Mouse (Mus musculus) heart, postnatal 25 days (tissue): ENCODE results near the gene Paxbp1. TPM values are rescaled to one million over a fixed set of nuclear protein-coding genes. Genes with fewer than 3 reads are reported as not detected.

Experiments used
- DNase-seq: peaks from one replicate; pipeline ENCODE4 v3.0.0; 2022; ENCODE audit warnings: low spot score
- intact Hi-C: fragments of 180-260 bp; cut with DNase I; formaldehyde crosslinking; loops from one replicate; pipeline ENCODE4 v1.15.1; 2025
- total RNA-seq, 2 experiments: library from RNA; stranded (reverse); gene quantifications; 2 replicates each; pipeline ENCODE4 v1.2.3; 2021

Paxbp1 gene
- total RNA-seq, 2 experiments from 2014 or later = 15.7 to 16.0 TPM

DNA sequence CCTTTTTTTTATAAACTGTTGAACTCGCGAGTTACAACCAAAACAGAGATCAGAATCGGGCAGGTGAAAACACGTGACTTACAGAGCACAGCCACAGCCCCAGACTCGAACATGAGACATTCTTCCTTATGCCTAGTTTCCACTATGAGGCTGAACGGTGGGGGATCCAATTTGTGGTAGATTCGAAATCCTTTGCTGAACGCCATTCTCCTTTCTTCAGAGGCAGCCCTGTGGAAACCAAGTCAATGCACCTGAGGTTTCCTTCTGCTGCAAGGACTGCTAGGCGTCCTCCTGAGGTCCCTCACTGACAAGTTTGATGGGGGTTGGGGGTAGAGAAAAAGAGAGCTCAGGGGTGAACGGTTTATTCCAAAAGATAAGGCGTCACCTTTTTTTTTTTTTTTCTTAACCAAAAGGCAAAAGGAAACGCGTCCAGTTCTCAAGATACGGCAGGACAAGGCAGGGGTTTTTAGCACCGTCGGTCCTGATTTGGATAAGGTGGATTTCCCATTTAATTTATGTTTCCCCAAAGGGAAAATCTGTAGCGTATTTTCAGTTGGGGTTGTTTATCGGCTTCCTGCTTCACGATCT, 34.3 kb downstream of the Paxbp1 start:
- no peak for DNase-seq

DNA sequence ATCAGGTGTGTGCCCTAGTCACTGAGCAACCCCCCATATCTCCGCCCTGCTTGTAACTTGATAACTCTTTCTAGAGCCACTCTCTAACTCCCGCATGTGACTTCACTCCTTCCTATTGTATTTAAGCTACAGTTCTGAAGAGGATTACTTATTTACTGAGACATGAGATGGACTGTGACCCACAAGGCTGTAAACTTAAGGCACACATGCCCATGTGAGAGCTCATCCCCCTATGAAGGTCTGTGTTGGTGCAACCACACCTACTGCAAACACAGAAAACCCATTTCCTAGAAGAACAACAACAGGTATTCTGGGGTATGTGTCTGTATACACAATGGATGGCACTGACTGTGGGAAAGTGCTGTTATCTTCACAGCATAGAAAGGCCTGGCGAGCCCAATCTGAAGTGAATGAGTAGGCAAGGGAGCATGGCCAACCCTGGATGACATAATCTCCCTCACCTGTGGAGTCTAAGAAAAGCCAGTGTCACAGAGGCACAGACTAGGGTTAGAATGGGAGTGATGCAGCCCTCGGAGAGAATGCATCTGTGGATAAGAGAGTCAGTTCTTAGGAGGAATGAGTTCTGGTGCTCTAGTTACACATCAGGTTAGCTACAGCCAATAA, 39.3 kb downstream of the Paxbp1 start:
- intact Hi-C loops = no loop called here
- no peak for DNase-seq

More for the DNA sequence above, 34.3 kb downstream of the Paxbp1 start:
- intact Hi-C loops = loop anchor here (2.0 to 5.0 kb wide), 2 partner anchors 35 to 73 kb away; partner anchors contain the start of genes Cfap298 and Paxbp1

DNA sequence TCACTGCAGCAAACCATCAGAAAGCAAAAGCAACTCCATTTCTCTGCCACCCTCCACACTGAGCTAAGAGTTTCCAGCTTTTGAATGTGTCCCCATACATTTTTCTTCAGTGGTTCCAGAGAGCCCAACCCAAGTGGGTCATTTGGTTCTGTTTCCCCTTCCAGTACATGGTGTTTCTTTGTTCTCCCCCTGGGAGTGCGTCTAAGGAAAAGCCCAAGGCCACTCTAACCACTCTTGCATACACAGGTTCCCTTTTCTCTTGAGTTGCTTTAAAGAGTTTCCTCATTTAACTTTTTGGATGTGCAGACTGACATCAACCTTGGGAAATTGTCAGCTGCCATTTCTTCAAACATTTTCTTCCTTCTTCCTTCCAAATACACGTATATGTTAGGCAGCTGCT, 43.2 kb downstream of the Paxbp1 start:
- intact Hi-C loops = no loop called here
- DNase-seq = no peak

DNA sequence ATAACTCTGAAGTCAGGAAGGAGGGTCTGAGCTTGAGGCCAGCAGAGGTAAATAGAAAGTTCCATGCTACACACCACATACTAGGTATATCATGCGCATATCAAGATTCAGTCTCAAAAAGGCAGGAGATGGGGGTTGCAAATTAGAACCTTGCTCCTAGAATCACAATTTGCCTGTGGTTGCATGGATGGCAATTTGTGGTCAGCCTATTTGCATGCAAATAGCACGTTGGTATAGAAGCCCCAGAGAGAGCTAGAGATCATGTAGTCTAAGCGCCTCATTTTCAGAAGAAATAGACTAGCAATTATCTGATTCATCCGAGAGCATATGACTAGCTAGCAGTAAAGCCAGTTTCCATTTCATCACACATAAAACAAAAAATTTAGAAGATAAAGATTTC, 44.5 kb downstream of the Paxbp1 start:
- DNase-seq = no peak
- intact Hi-C loops = no loop called here

DNA sequence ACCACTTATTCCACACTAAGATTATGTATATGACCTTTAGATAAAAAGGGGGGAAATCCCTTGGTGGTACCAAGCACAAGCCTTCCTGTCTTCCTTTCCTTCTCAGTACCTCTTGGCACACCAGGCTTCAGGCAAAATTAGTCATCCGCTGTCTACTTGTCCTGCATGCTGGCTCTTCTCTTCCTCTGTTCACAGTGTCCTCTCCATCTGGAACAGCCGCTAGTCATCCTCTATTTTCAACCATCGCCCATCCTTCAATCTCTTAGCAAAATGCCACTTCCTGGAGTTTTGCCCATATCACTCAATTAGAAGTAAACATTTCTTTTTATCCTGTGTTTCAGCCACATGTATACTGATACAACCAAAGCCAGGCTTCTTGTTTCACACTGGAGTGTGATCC, 46.5 kb downstream of the Paxbp1 start:
- DNase-seq = no peak
- intact Hi-C loops = no loop called here

DNA sequence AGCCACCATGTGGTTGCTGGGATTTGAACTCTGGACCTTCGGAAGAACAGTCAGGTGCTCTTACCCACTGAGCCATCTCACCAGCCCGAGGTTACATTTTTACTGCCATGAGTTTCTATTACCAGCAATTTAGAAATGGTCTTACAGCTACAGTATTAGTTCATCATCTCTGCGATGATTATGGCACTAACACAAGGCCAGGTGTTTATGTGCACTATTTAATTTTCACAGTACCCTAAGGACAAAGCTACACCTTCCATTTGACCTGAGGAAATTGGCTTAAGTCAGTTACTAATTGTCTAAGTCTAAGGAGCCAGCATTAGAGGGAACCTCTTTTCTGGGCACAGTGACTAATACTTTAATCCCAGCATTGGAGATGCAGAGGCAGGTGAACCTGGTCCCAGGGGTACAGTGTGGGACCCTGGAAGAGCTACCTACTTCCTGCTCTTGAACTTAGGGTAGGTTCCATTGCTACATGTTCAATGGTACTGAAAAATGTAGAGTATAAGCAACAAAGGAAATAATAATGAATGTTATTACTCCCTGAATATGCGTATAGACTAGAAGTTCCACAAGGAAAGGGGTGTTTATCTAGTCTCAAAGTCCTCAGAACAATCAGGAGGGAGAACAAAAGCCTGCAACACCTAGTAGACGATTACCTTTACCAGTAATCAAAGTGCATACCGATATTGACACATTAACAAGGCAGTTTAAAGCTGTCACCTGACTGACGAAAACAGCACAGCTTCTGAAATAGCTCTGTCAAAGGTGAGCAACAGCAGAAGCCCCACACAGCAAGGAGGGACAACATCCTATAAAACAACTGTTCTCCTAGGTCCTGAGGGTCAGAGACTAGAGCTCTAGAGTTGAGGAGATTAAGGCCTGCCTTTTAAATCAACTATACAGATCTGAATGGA, 47.8 kb downstream of the Paxbp1 start:
- intact Hi-C loops = no loop called here
- DNase-seq = no peak

DNA sequence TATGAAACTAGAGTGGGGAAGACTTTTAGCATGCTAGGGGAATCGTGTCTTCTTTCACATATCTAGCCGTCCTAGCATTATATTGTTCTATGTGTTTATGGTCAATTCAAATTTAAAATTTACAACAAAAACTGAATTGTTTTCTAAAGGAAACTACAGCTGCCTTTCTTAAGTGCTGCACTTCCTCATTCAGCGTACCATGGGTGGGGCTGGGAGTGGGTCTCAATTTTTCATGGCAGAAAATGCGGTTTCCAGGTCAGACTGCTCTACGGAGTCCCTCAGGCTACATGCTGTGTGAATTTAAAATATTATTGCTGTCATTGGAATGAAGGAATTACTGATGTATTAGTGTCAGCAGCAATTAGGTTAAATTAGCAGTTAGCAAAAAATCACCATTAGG, 48.8 kb downstream of the Paxbp1 start:
- intact Hi-C loops = no loop called here
- DNase-seq = no peak

DNA sequence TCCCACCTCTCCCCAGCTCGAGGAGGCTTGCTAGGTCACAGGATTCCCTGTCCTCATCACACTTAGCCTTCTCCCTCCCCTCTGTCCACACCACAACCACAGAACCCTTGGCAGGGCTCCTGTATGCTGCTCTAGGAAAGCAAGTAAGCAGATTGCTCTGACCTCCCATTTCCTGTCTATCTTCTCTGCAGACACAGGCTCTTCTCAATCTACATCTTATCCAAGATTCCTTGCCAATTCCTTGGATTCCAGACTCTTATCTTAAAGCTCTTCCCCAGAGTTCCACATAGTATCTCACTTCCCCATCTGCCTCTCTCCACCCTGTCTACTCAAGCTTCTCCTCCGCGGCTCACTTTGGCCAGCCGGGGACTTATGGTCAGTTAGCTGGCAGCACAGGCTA, 49.3 kb downstream of the Paxbp1 start:
- no peak for DNase-seq
- intact Hi-C loops = no loop called here

DNA sequence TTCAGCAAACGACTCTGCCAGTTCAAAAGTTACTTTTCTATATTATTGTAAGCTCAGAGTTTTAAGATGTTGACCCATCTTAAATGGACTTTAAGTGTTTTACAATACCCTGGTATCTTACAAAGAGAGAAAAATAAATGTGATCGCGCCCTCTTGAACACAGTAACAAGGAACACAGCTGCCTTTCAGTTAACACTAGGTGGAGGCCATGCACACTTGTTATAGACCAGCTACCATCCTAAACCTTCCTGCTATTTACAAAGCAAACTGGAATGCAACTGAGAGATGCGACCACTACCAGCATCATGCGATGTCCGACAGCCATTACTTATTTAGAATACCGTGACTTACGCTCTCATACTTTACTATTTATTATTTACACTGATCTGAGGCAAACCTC, 55.2 kb downstream of the Paxbp1 start:
- intact Hi-C loops = no loop called here
- DNase-seq = no peak

DNA sequence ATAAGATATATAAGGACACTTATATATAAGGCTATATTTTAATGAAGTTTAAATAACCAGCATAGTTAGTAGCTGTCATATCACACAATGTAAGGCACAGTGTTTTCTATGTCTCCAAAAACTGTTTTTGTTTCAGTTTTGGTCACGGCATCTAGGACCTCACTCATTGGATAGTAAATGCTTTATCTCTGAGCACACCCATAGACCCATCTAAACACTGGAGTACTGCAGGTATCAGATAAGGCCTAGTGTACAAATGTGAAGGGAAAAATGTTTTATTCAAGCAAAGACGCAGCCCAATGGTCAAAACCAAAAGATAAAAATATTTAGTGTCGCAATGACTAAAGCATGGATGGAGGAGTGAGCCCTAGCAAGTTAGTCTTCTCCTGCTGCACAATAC, 55.7 kb downstream of the Paxbp1 start:
- DNase-seq = no peak
- intact Hi-C loops = no loop called here

DNA sequence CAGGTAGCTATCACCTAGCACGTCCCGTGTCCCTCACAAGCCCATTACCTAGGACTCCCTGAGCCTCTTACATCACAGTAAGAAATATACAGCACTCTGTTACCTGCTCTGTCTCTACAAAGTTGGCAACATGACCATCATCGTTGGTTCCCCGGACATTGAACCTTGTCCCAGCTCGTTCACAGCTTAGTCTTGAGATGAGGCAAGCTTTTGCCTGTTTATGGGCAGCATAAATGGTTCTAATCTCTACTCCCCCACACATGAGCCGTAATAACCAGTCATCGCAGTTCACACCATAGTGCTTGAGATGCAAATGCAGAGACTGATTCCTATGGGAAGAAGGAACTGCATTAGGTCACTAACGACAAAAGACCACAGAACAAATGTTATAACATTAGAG, 56.3 kb downstream of the Paxbp1 start:
- no peak for DNase-seq
- intact Hi-C loops = no loop called here

DNA sequence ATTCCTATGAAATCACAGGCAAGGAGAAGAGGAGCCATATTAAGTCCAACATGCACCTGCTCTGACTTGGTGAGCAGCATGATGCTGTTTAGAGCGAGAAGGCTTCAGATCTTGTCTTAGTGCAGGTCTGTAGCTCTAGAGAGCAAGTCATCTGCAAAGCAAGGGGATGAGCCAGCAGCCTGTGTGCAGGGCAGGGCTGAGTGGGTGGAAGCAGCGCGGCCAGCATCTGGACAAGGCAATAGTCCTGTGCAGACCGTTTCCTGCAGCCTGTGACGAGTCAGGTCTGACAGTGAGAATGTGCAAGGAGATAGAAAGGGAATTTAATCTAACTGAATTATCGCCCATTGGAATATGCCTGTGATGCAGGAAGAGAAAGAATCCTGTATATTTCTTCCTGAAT, 73.3 kb downstream of the Paxbp1 start:
- intact Hi-C loops = no loop called here
- DNase-seq = no peak

DNA sequence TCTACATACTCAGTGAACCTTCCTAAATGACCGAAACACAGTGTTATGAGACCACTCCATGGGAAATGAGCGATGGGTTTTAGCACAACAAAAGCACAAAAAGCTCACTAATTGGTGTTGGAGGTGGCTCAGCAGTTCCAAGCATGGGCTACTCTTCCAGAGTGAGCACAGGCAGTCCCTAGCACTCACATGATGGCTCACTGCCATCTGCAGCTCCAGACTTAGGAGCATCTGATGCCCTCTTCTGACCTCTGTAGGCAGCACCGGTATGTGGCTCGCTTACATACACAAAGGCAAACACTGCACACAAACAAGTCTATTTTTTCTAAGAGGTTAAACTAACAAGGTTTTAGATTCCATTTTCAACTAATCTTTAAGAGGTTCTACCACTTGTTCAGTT, 78.1 kb downstream of the Paxbp1 start:
- intact Hi-C loops = no loop called here
- no peak for DNase-seq

DNA sequence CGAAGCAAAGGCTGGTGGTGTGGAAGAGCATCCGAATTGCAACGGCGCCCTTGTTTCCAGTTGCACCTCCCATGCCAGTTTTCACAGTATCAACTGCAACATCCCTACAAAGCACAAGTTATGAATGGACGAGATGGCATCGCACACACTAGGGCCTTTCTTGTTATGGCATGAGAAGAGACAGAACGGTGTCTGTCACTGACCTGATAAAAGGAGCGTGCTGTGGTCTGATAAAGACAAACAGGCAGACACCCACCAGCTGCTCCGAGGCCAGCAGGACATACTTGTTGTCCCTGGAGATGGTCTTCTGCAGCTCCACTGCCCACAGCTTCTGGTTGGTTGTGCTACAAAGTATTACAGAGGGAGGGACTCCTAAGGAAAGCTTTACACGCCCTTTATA, 80.0 kb downstream of the Paxbp1 start:
- intact Hi-C loops = no loop called here
- DNase-seq = no peak

Other genes with a start within 250 kb of the Paxbp1 start
- 1 to 10 TPM; 5.7 to 6.3 TPM for gene Urb1, start 234.1 kb downstream of the Paxbp1 start, total RNA-seq
- 1 to 10 TPM in 1 of 2 experiments, under 1 TPM in 1; 0.89 to 1.4 TPM for gene Eva1c, start 217.8 kb downstream of the Paxbp1 start, total RNA-seq
- gene Cfap298, start 109.4 kb downstream of the Paxbp1 start, total RNA-seq = 10 to 100 TPM; 20.8 to 23.3 TPM
- gene Synj1, start 33.2 kb downstream of the Paxbp1 start, total RNA-seq = 10 to 100 TPM; 27.6 to 29.5 TPM
- gene 4932438H23Rik, start 50.6 kb upstream of the Paxbp1 start, total RNA-seq = not detected
- not detected for gene Olig2, start 180.9 kb upstream of the Paxbp1 start, total RNA-seq
- not detected for gene Olig1, start 225.2 kb upstream of the Paxbp1 start, total RNA-seq